Mouse (Mus musculus) liver (tissue): ENCODE measurements at regions not wholly inside any gene's neighbourhood (a gene's known extent, or its start where the extent isn't known, plus 50 kb on each side); places are given as distances from the start of the nearest gene placed in this dataset.

Source experiments
- DNase-seq: peaks from one replicate; pipeline ENCODE4 v3.0.0-alpha.2; 2020; ENCODE audit warnings: mixed read lengths

DNA sequence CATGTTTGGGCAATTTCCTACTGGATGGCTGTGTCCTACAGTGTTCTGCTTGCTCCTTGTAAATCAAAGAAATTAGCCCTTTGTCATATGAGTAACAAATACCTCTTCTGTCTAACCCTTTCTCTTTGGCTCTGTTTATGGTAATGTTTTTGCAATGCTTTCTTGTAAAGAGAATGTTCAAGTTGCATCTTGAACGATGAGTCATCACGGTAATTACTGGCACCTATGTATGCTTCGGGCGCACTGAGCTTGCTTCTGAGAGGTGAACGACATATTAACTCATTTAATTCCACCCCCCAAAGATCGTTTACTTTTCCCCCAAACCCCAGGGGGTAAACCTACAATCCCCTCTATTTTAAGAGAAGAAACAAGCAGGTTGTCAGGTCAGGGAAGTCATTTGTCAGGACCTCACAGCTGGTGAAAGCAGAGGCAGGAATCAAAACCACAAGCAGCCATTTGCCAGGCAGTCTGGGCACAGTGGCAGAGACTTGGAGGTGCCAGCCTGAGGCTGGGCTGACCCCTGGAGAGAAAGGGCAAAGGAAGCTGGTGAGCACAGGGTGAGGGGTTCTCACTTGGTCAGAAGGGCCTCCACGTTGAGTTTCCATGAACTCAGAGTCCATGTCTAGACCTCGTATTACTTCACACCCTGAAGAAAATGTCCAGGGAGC is 87.6 kb upstream of the Atp1a1 start:
- DNase-seq, result no peak

GRCm38 (mm10) chr3:101690779-101691178 is 86.3 kb upstream of the Atp1a1 start:
- DNase-seq, result no peak

DNA sequence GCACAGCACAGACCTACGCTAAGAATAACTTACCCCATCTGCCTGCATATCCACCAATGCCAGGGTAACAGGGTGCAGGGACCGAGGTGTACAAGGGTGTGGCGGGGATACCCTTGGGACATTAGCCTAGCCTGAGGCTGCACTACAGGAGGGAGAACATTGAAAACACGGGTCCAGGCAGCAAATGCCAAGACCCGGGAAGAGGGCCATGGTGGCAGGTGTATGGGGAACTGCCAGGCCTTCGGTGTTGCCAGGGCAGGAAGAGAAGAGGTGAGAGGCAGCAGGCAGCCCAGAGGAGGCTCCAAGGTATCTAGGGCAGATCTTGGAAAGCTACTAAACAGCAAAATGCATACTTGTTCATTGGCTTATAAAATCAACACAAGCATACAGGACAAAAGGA is 85.7 kb upstream of the Atp1a1 start:
- DNase-seq, result no peak

DNA sequence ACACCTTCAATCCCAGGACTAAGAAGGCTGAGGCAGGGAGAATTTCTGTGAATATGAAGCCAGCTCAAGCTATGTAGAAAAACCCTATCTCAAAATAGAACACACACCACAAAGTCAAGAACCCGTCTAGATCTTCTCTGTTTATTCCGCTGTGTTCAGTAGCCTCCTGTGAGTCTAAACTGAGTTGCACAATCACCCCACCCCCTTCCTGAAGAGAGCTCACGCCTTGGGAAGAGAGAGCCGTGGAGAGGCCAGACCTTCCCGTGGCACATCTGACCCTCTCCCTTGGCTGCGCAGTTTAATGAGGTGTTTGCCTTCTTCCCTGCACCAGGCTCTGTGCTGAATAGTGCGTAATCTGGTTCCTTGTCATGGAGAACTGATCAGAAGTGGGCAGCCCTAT is 80.7 kb upstream of the Atp1a1 start:
- DNase-seq, result no peak

- DNase-seq, result no peak
These were observed 68.5 kb upstream of the Atp1a1 start for GRCm38 (mm10) chr3:101672943-101673342.

DNA sequence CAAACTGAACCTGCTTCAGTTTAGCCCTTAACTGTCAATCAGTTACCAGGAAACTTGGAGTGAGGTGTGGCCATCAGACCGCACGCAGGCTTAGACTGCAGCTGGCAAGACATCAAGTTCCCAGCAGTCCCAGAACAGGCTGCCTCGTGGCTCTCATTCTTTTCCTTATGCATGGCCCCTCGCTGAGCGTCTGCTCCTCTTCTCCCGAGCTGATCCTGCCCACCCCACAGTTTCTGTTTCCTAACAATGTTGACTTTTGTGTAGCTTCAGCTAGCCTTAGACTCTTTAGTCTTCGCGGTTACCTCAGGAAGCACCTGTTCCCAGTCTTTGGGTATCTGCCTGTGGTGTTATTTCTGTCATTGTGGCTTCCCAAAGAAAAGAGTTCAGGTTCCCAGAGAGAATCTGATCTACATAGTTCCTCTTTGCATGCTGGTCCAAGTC is 66.1 kb upstream of the Atp1a1 start:
- no peak for DNase-seq

- DNase-seq, result no peak
These were observed 65.3 kb upstream of the Atp1a1 start for GRCm38 (mm10) chr3:101669743-101670142.

GRCm38 (mm10) chr3:101667767-101668387 is 63.4 kb upstream of the Atp1a1 start:
- no peak for DNase-seq

- DNase-seq, result no peak
These were observed 62.7 kb upstream of the Atp1a1 start for GRCm38 (mm10) chr3:101667186-101667585.

GRCm38 (mm10) chr3:101666583-101666982 is 62.1 kb upstream of the Atp1a1 start:
- DNase-seq, result no peak

DNA sequence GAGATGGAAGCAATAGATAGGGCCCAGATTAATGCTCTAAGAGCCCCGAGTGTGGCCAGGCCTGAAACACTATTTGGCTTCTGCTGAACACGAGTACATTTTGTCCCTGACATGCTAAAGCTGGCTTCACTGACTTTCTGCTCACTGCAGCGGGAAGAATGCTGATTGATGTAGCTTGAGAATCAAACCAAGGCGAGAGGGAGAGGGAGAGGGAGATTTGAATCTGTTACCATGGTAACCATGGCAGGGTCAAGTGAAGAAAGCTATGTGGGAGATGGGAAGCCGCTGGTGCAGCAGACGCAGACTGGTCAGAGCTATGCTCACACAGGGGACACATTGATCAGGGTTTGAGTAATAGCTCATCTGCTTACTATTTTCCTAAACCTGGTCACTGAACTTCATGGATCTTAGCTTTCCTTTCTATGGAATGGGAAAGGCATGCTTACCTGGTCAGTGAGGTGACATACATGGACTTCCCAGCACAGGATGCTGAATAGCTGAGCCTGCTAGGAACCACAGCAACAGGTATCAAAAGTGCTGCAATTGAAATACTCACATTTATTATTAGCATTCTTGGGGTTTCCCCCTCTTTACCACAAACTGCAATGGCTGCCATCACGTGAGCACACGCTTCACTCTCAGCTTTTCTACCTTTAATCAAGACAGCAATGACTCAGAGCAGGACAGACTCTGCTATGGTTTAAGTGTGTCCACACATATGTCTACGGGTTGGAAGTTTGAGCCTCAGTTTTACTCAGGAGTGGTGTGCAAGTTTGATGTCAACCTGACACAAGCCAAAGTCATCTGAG is 56.9 kb upstream of the Atp1a1 start:
- no peak for DNase-seq

DNA sequence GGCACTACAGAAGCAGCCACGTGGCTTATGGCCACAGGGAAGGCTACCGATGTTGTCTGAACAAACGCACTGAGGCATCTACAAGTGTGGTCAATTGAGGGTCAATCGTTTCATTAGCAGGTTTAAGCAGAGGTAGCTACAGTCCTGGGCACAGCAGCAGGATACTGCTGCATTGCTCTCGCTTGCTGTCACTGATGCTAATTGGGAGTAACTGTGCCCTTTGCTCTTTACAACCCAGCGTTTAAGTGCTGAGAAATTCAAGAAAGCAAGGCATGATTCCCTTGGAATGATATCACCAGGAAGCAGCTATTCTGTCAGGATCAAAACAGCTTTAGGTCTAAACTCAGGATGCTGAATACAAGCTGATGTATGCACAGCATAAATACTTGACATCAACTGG is 56.2 kb upstream of the Atp1a1 start:
- no peak for DNase-seq

DNA sequence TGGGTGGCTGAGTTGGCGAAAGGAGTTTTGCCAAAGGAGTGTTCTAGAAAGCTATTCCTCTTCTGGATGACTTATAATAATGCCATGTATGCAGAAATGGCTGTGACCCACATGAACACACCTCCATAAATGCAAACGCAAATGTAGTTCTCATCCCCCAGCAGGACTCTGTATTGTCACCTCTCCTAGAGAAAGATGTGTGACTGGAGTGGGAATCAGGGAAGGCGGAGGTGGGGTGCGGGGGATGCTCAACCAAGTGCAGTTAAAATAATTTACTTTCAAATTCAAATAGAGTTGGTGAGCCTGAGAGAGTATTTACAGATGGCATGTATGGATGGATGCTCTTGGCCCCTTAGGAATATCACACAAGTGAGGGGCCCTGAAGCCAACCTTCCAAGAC is 55.7 kb upstream of the Atp1a1 start:
- DNase-seq, result no peak

DNA sequence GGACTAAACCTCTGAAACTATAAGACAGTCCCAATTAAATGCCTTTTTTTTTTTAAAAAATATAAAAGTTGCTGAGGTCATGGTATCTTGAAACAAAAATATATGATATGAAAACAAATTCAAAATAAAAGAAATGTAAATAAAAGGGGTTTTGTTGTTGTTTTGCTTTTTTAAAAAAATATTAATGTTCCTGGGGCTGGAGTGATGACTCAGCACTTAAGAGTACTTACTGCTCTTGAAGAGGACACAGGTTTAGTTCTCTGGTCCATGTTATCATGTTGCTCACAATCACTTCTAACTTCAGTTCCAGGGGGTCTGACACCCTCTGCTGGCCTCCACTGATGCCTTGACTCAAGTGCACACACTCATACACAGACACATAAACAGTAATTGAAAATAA is 53.5 kb upstream of the Atp1a1 start:
- no peak for DNase-seq

DNA sequence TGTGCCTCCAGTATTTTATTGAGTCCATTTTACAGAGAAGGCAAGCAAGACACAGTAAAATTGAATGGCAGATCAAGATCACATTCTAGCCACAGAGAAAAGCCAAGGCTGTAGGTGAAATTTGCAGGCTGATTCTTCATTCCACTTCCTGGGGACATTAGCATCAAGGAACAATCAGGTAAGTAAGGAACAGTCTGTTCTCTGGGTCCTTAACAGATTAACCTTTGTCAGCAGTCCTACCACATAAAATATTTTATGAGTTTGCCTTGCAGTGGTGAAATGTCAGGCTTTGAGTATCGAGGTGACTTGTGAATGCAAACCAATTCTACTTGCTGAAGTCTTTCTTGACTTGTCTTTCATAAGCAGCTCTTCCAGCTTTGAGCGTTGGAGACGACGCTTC is 50.2 kb upstream of the Atp1a1 start:
- no peak for DNase-seq
